Mouse (Mus musculus): Measurements from ENCODE around the gene Pdzd2. TPM values are rescaled to one million over a fixed set of nuclear protein-coding genes. Genes with fewer than 3 reads are reported as not detected.

Pdzd2 gene
- polyA plus RNA-seq, 1 experiment, result under 0.01 TPM

DNA sequence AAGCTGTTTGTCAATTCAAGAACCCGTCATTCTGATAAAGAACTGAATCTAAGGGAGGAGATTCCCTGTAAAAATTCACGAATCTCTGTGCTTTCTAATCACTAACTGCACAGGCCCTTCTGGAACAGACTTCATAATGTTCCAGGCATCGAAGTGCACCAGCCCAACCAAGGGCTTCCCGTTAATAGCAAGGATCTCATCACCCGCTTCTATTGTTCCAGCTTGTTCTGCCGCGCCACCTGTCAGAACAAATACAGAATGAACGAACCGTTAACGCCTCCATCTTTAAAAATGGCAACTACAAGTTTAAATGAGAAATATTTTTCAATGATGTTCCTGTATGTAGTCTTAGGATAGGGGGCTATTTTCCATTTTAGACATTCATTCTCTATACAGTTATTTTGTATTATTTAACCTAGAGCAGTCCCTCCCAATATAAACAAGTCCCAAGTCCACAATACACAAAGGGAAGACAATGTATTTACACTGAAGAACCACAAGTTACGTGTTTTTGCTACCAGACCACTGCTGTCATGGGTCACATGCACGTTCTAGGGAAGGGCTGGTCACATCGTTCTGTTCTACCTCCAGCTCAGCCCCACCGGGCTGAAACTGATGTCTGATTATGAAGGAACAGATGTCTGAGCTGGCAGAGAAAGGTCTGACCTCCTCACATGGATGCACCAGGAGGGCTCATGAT is 377.6 kb downstream of the Pdzd2 start:
- TF ChIP-seq TAL1 (IDR thresholded peaks at IDR 0.05; ENCODE audit: low read length) (no peak), GATA1 (IDR thresholded peaks at IDR 0.05; ENCODE audit: low read length) (no peak)
- H3K36me3 ChIP-seq (ENCODE audit: control insufficient read depth), result peaks cover 33% of the 10 kb centered on the region

DNA sequence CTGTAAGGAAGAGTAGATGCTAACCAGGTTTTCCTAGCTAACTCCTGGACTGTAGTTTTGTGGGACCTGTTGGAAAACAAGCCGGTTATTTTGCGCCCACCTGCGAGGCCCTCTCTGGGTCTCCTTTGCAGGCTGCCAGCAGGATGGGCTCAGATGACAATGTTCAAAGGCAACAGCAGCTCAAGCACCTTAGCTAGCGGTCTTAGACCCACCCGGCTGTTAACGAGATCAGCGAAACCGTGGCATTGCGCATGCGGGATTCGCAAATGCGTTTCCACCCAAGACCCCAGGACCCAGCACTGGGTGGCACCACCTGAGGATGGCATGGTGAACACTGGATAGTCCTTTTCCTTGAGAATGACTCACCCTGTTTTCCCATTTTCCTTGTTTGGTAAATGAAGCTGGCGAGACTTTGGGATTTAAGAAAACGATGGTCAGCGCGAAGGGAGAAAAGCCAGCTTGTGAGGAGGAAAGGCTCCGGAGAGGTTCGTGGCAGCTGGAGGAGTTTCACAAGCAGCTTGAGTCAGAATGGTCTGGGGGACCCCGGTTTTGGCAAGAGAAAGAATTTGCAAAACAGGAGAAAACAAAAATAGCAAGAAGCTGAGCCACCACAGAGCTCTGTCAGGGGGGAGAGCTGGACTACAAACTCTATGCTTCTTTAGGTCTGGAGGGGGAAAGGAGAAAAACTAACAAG is 379.1 kb downstream of the Pdzd2 start:
- Histone ChIP-seq H3K4me1 (ENCODE audit: control insufficient read depth) (peaks cover under 1% of the 10 kb centered on the region), H3K36me3 (ENCODE audit: control insufficient read depth) (peaks cover 46% of the 10 kb centered on the region), H3K9me3 (ENCODE audit: control insufficient read depth, low read length) (no peaks in the 10 kb centered on the region), H3K27me3 (ENCODE audit: control insufficient read depth) (no peaks in the 10 kb centered on the region), H3K4me3 (replicated peaks) (no peak overlapping the region)
- TF ChIP-seq TAL1 (IDR thresholded peaks at IDR 0.05; ENCODE audit: low read length) (no peak), GATA1 (IDR thresholded peaks at IDR 0.05; ENCODE audit: low read length) (no peak)

More for the DNA sequence above, 377.6 kb downstream of the Pdzd2 start:
- H3K4me3 ChIP-seq (replicated peaks), result no peak overlapping the region
- no peaks in the 10 kb centered on the region for H3K9me3 ChIP-seq (ENCODE audit: control insufficient read depth, low read length)
- no peaks in the 10 kb centered on the region for H3K27me3 ChIP-seq (ENCODE audit: control insufficient read depth)
- H3K4me1 ChIP-seq (ENCODE audit: control insufficient read depth), result peaks cover 13% of the 10 kb centered on the region

DNA sequence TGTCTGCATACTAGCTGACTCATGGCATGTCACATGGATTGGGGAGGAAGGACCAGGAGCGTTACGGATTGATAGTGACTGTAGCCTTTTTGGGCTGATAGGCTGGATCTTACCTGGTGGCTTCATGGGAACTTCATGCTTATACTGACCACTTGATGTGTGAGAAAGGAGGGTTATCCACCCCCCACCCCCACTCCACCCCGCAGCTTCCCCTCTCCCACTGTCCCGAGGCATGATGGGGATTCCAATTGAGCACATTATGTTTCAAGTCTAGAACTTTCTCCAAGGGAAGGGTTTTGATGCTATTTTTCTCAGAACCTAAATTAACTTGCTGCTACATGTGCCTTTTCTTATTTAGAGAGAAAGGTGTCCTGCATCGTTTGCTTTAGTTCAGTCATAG is 381.3 kb downstream of the Pdzd2 start:
- no peaks in the 10 kb centered on the region for H3K27me3 ChIP-seq (ENCODE audit: control insufficient read depth)
- H3K4me3 ChIP-seq (replicated peaks), result no peak overlapping the region
- no peaks in the 10 kb centered on the region; the same call in none of the 2 replicates for H3K4me1 ChIP-seq (ENCODE audit: control insufficient read depth)
- peaks cover 66% of the 10 kb centered on the region for H3K36me3 ChIP-seq (ENCODE audit: control insufficient read depth)
- H3K9me3 ChIP-seq (ENCODE audit: control insufficient read depth, low read length), result no peaks in the 10 kb centered on the region
- no peak for TF ChIP-seq TAL1 (IDR thresholded peaks at IDR 0.05; ENCODE audit: low read length)
- no peak for TF ChIP-seq GATA1 (IDR thresholded peaks at IDR 0.05; ENCODE audit: low read length)

DNA sequence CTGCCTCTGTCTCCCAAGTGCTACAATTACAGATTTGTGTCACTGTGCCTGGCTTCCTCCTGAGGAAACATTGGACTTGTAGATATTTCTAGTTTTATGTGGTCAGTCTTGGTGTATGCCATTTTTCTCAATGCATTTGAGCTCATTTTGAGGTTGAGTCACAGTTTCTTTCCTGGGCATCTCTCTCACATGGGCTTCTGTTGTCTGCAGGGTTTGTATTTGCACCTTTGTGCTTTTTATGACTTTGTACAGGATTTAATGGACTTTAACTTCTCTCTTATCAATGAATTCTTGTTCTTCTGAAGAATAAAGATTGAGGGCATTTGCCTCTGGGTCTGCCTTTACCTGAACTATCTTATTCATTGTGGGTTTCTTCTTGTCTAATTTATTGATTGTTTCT is 382.3 kb downstream of the Pdzd2 start:
- no peak overlapping the region for H3K4me3 ChIP-seq (replicated peaks)

DNA sequence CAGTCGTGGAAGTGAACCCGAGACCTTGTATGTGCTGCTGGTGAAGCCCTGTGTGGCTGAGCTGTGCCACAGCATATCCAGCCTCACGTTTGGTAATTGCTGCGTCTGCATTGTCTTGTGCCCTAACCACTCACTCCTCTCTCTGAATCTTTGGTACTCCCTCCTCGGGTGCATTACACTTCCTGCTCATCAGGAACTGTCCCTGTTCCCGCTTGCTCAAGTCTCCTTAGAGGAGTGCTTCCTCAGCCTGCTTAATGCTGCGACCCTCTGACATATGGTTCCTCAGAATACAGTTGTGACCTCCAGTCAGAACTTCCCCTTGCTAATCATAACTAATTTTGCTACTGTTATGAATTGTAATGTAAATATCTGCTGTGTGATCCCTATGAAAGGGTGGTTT is 383.8 kb downstream of the Pdzd2 start:
- Histone ChIP-seq H3K36me3 (ENCODE audit: control insufficient read depth) (peaks cover 79% of the 10 kb centered on the region), H3K4me1 (ENCODE audit: control insufficient read depth) (no peaks in the 10 kb centered on the region; the same call in none of the 2 replicates), H3K9me3 (ENCODE audit: control insufficient read depth, low read length) (no peaks in the 10 kb centered on the region), H3K4me3 (replicated peaks) (no peak overlapping the region), H3K27me3 (ENCODE audit: control insufficient read depth) (no peaks in the 10 kb centered on the region)
- TF ChIP-seq TAL1 (IDR thresholded peaks at IDR 0.05; ENCODE audit: low read length) (no peak), GATA1 (IDR thresholded peaks at IDR 0.05; ENCODE audit: low read length) (no peak)

More for the DNA sequence above, 382.3 kb downstream of the Pdzd2 start:
- H3K4me1 ChIP-seq (ENCODE audit: control insufficient read depth), result no peaks in the 10 kb centered on the region; the same call in none of the 2 replicates
- no peaks in the 10 kb centered on the region for H3K27me3 ChIP-seq (ENCODE audit: control insufficient read depth)
- no peak for TF ChIP-seq GATA1 (IDR thresholded peaks at IDR 0.05; ENCODE audit: low read length)
- TF ChIP-seq TAL1 (IDR thresholded peaks at IDR 0.05; ENCODE audit: low read length), result no peak
- peaks cover 75% of the 10 kb centered on the region for H3K36me3 ChIP-seq (ENCODE audit: control insufficient read depth)
- H3K9me3 ChIP-seq (ENCODE audit: control insufficient read depth, low read length), result no peaks in the 10 kb centered on the region

DNA sequence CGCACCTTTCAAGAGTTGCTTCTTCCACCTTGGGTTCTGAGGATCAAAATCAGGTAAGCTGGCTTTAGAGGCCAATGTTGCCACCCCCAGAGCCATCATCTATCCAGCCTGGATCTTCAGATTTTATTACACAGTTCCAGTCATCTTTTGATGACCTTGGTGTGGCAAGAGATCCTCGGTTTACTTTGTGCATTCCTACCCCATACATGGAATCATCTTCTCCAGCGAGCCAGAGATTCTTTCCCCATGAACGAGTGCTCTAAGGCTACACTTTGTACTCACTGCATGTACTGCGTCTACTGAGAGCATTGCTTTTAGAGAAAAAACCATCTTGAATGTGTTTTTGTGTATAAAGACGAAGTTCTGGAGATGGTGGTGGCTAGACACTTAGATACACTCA is 384.5 kb downstream of the Pdzd2 start:
- Histone ChIP-seq H3K4me3 (replicated peaks) (no peak overlapping the region), H3K27me3 (ENCODE audit: control insufficient read depth) (no peaks in the 10 kb centered on the region), H3K4me1 (ENCODE audit: control insufficient read depth) (no peaks in the 10 kb centered on the region; the same call in 1 of the 2 replicates), H3K9me3 (ENCODE audit: control insufficient read depth, low read length) (no peaks in the 10 kb centered on the region), H3K36me3 (ENCODE audit: control insufficient read depth) (peaks cover 78% of the 10 kb centered on the region)
- TF ChIP-seq GATA1 (IDR thresholded peaks at IDR 0.05; ENCODE audit: low read length), result no peak
- no peak for TF ChIP-seq TAL1 (IDR thresholded peaks at IDR 0.05; ENCODE audit: low read length)

DNA sequence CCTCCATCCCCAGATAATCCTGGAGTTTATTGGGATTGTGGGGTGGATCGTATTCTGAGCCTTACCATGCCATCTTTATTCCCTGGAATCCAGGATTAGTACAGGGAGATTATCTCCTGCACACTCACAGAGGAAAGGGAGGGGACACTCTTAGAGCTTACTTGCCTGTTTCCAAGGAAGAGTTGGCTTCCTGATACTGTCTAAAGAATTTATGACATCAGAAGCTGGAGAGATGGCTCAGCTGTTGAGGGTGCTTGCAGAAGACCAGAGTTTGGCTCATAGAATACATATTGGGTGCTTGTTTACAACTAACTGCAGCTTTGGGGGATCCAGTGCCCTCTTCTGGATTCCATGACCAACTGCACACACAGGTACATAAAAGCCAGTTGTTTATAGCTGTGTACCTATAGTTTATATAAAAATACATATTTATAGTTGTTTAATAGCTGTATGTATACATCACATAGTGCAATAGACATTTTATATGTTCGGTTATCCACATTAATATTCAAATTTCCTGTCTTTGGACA is 385.4 kb downstream of the Pdzd2 start:
- Histone ChIP-seq H3K36me3 (ENCODE audit: control insufficient read depth) (peaks cover 85% of the 10 kb centered on the region), H3K4me3 (replicated peaks) (no peak overlapping the region), H3K27me3 (ENCODE audit: control insufficient read depth) (no peaks in the 10 kb centered on the region), H3K9me3 (ENCODE audit: control insufficient read depth, low read length) (no peaks in the 10 kb centered on the region), H3K4me1 (ENCODE audit: control insufficient read depth) (peaks cover 1% of the 10 kb centered on the region; the same call in 1 of the 2 replicates)
- TF ChIP-seq TAL1 (IDR thresholded peaks at IDR 0.05; ENCODE audit: low read length) (no peak), GATA1 (IDR thresholded peaks at IDR 0.05; ENCODE audit: low read length) (no peak)

DNA sequence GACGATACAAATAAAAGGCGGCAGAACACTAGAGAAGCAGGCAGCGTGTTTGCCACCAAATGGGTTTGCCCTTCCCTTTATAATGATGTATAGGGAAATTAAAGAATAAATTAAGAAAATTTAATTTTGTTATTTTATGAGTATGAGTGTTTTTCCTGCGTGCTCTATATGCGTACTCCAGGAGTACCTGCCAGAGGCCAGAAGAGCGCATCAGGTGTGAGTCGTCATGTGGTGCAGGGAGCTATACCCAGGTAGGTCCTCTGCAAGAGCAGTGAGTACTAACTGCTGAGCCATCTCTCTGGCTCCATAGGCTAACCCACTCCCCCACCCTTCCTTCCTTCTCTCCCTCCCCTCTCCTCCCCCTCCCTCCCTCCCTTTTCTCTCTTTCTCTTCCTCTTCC is 388.3 kb downstream of the Pdzd2 start:
- Histone ChIP-seq H3K27me3 (ENCODE audit: control insufficient read depth) (no peaks in the 10 kb centered on the region), H3K36me3 (ENCODE audit: control insufficient read depth) (peaks cover 89% of the 10 kb centered on the region), H3K4me1 (ENCODE audit: control insufficient read depth) (peaks cover 7% of the 10 kb centered on the region; the same call in 1 of the 2 replicates), H3K4me3 (replicated peaks) (no peak overlapping the region), H3K9me3 (ENCODE audit: control insufficient read depth, low read length) (no peaks in the 10 kb centered on the region)
- TF ChIP-seq GATA1 (IDR thresholded peaks at IDR 0.05; ENCODE audit: low read length) (no peak), TAL1 (IDR thresholded peaks at IDR 0.05; ENCODE audit: low read length) (no peak)

DNA sequence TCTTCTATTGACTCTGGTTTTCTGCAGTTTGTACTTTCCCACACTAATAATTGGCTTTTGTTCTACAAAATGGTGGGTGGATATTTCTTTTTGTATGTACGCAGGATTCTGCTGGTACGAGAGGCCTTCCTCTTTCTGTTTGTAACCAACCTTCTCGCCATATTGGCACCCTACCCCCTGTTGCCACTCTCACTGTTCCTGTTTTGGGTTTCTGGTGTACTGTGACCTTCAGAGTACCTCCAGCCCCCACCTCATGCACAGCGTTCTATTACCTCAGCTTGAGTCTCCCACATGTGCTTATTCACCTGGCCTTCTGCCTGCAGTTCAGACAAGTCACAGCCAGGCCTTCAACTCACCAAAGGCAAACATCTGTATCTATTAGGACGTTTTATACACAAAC is 389.9 kb downstream of the Pdzd2 start:
- Histone ChIP-seq H3K4me3 (replicated peaks) (no peak overlapping the region), H3K27me3 (ENCODE audit: control insufficient read depth) (no peaks in the 10 kb centered on the region), H3K36me3 (ENCODE audit: control insufficient read depth) (peaks cover 88% of the 10 kb centered on the region), H3K4me1 (ENCODE audit: control insufficient read depth) (peaks cover 8% of the 10 kb centered on the region; the same call in 1 of the 2 replicates), H3K9me3 (ENCODE audit: control insufficient read depth, low read length) (no peaks in the 10 kb centered on the region)
- TF ChIP-seq TAL1 (IDR thresholded peaks at IDR 0.05; ENCODE audit: low read length) (no peak), GATA1 (IDR thresholded peaks at IDR 0.05; ENCODE audit: low read length) (no peak)
